Mouse (Mus musculus) CD4-positive, CD25-positive, alpha-beta regulatory T cell, adult 4 months (primary cell): ENCODE data around the gene Fxyd1. TPM values are rescaled to one million over a fixed set of nuclear protein-coding genes. Genes with fewer than 3 reads are reported as not detected.

Source experiments
- ATAC-seq: one replicate; pipeline ENCODE4 v1.8.0; 2017
- polyA plus RNA-seq, 2 experiments: library from polyadenylated mRNA; unstranded; fragments of 100-300 nt; shearing (Covaris generic); gene quantifications; one replicate each; pipeline ENCODE4 v1.2.1; 2017

Fxyd1 gene
- not detected for polyA plus RNA-seq

- ATAC-seq = no peak
These were observed at the start of gene Fxyd1 for GRCm38 (mm10) chr7:31057071-31057470. Gene Fxyd1, minus strand, starts transcription at chr7:31057199.

GRCm38 (mm10) chr7:31106166-31106565 lies 49.2 kb upstream of the Fxyd1 start:
- no peak for ATAC-seq

- ATAC-seq = no peak
These were observed 48.2 kb upstream of the Fxyd1 start for GRCm38 (mm10) chr7:31105061-31105768.

- no peak for ATAC-seq
These were observed 43.8 kb upstream of the Fxyd1 start for GRCm38 (mm10) chr7:31100786-31101185.

GRCm38 (mm10) chr7:31099612-31099982 lies 42.6 kb upstream of the Fxyd1 start:
- ATAC-seq = no peak

GRCm38 (mm10) chr7:31098697-31099611 lies 42.0 kb upstream of the Fxyd1 start:
- no peak for ATAC-seq

- peak; percentile 99 for ATAC-seq
These were observed 40.7 kb upstream of the Fxyd1 start for GRCm38 (mm10) chr7:31097583-31098248.

- ATAC-seq = no peak
These were observed 40.0 kb upstream of the Fxyd1 start for GRCm38 (mm10) chr7:31096892-31097564.

- ATAC-seq = no peak
These were observed 37.9 kb upstream of the Fxyd1 start for GRCm38 (mm10) chr7:31094774-31095501.

GRCm38 (mm10) chr7:31089721-31090120 lies 32.7 kb upstream of the Fxyd1 start:
- peak; percentile 95 for ATAC-seq

- ATAC-seq = no peak
These were observed 31.2 kb upstream of the Fxyd1 start for GRCm38 (mm10) chr7:31088206-31088605.

GRCm38 (mm10) chr7:31087262-31087661 lies 30.3 kb upstream of the Fxyd1 start:
- peak; percentile 57 for ATAC-seq

- no peak for ATAC-seq
These were observed 29.3 kb upstream of the Fxyd1 start for GRCm38 (mm10) chr7:31086175-31086755.

- no peak for ATAC-seq
These were observed 28.2 kb upstream of the Fxyd1 start for GRCm38 (mm10) chr7:31085171-31085570.

GRCm38 (mm10) chr7:31084140-31084539 lies 27.1 kb upstream of the Fxyd1 start:
- ATAC-seq = peak; percentile 32

GRCm38 (mm10) chr7:31082831-31083588 lies 26.0 kb upstream of the Fxyd1 start:
- no peak for ATAC-seq

- ATAC-seq = no peak
These were observed 25.1 kb upstream of the Fxyd1 start for GRCm38 (mm10) chr7:31082106-31082505.

GRCm38 (mm10) chr7:31081106-31081505 lies 24.1 kb upstream of the Fxyd1 start:
- no peak for ATAC-seq

GRCm38 (mm10) chr7:31080611-31081010 lies 23.6 kb upstream of the Fxyd1 start:
- ATAC-seq = no peak

GRCm38 (mm10) chr7:31079670-31080069 lies 22.7 kb upstream of the Fxyd1 start:
- no peak for ATAC-seq
